Mouse (Mus musculus): Measurements from ENCODE around the gene Ptpra. TPM values are rescaled to one million over a fixed set of nuclear protein-coding genes. Genes with fewer than 3 reads are reported as not detected.
"Not testable (repeated sequence)": the region's sequence is repeated elsewhere in the genome, so short reads cannot be mapped to it uniquely, and the experiment has no call there.

Ptpra gene
- polyA plus RNA-seq, 1 experiment from 2014 or later, result 70.5 TPM

GRCm38 (mm10) chr2:130521927-130522326, 71.8 kb downstream of the Ptpra start:
- Histone ChIP-seq H3K9ac (ENCODE audit: low read length) (no peak overlapping the region), H3K36me3 (ENCODE audit: control insufficient read depth, insufficient read depth) (peaks cover 30% of the 10 kb centered on the region), H3K27ac (ENCODE audit: low read length) (no peak overlapping the region), H3K27me3 (ENCODE audit: control insufficient read depth, insufficient read depth, low read length) (no peaks in the 10 kb centered on the region), H3K9me3 (replicated peaks; ENCODE audit: control insufficient read depth, low read length) (no peaks in the 10 kb centered on the region), H3K4me3 (ENCODE audit: low read length) (no peak overlapping the region), H3K4me1 (ENCODE audit: control insufficient read depth, insufficient read depth, low read length) (no peaks in the 10 kb centered on the region), H3K4me2 (ENCODE audit: low read depth, low read length) (no peak overlapping the region)
- ATAC-seq (replicated peaks; ENCODE audit: extremely low read depth, insufficient read depth, low FRiP score), result no peak
- 97% methylated on average over 2 of the region's 2 CpGs for WGBS

GRCm38 (mm10) chr2:130525480-130525879, 75.4 kb downstream of the Ptpra start:
- 92% methylated on average over 3 of the region's 4 CpGs for WGBS
- H3K4me1 ChIP-seq (ENCODE audit: control insufficient read depth, insufficient read depth, low read length); H3K27me3 ChIP-seq (ENCODE audit: control insufficient read depth, insufficient read depth, low read length); H3K9ac ChIP-seq (ENCODE audit: low read length); H3K4me3 ChIP-seq (ENCODE audit: low read length); H3K27ac ChIP-seq (ENCODE audit: low read length); ATAC-seq (replicated peaks; ENCODE audit: extremely low read depth, insufficient read depth, low FRiP score); H3K9me3 ChIP-seq (replicated peaks; ENCODE audit: control insufficient read depth, low read length); H3K4me2 ChIP-seq (ENCODE audit: low read depth, low read length): not testable (repeated sequence)
- peaks cover 22% of the 10 kb centered on the region; the same call in 1 of the 2 replicates for H3K36me3 ChIP-seq (ENCODE audit: control insufficient read depth, insufficient read depth)

- 85% methylated on average over 6 of the region's 6 CpGs for WGBS
- peaks cover 18% of the 10 kb centered on the region; the same call in 1 of the 2 replicates for H3K36me3 ChIP-seq (ENCODE audit: control insufficient read depth, insufficient read depth)
- no peaks in the 10 kb centered on the region for H3K9me3 ChIP-seq (replicated peaks; ENCODE audit: control insufficient read depth, low read length)
- no peak overlapping the region for H3K27ac ChIP-seq (ENCODE audit: low read length)
- H3K4me3 ChIP-seq (ENCODE audit: low read length), result no peak overlapping the region
- no peaks in the 10 kb centered on the region for H3K27me3 ChIP-seq (ENCODE audit: control insufficient read depth, insufficient read depth, low read length)
- ATAC-seq (replicated peaks; ENCODE audit: extremely low read depth, insufficient read depth, low FRiP score), result no peak
- no peak overlapping the region for H3K9ac ChIP-seq (ENCODE audit: low read length)
- H3K4me1 ChIP-seq (ENCODE audit: control insufficient read depth, insufficient read depth, low read length), result 0 out of 2 replicates have a peak, but pooled peaks cover 4% of the 10 kb centered on the region
- no peak overlapping the region for H3K4me2 ChIP-seq (ENCODE audit: low read depth, low read length)
Measured at GRCm38 (mm10) chr2:130528457-130528856, 78.4 kb downstream of the Ptpra start.

GRCm38 (mm10) chr2:130529290-130529689, 79.2 kb downstream of the Ptpra start:
- no peaks in the 10 kb centered on the region for H3K27me3 ChIP-seq (ENCODE audit: control insufficient read depth, insufficient read depth, low read length)
- no peak overlapping the region for H3K27ac ChIP-seq (ENCODE audit: low read length)
- no peak overlapping the region for H3K4me2 ChIP-seq (ENCODE audit: low read depth, low read length)
- H3K4me1 ChIP-seq (ENCODE audit: control insufficient read depth, insufficient read depth, low read length), result 0 out of 2 replicates have a peak, but pooled peaks cover 4% of the 10 kb centered on the region
- no peak overlapping the region for H3K4me3 ChIP-seq (ENCODE audit: low read length)
- no peak overlapping the region for H3K9ac ChIP-seq (ENCODE audit: low read length)
- ATAC-seq (replicated peaks; ENCODE audit: extremely low read depth, insufficient read depth, low FRiP score), result no peak
- H3K9me3 ChIP-seq (replicated peaks; ENCODE audit: control insufficient read depth, low read length), result no peaks in the 10 kb centered on the region
- peaks cover 18% of the 10 kb centered on the region; the same call in 1 of the 2 replicates for H3K36me3 ChIP-seq (ENCODE audit: control insufficient read depth, insufficient read depth)
- 81% methylated on average over 2 of the region's 2 CpGs for WGBS

- ATAC-seq (replicated peaks; ENCODE audit: extremely low read depth, insufficient read depth, low FRiP score), result no peak
- peaks cover 21% of the 10 kb centered on the region for H3K36me3 ChIP-seq (ENCODE audit: control insufficient read depth, insufficient read depth)
- no peak overlapping the region for H3K27ac ChIP-seq (ENCODE audit: low read length)
- H3K9me3 ChIP-seq (replicated peaks; ENCODE audit: control insufficient read depth, low read length), result no peaks in the 10 kb centered on the region
- H3K4me2 ChIP-seq (ENCODE audit: low read depth, low read length), result no peak overlapping the region
- no peaks in the 10 kb centered on the region for H3K27me3 ChIP-seq (ENCODE audit: control insufficient read depth, insufficient read depth, low read length)
- no peak overlapping the region for H3K4me3 ChIP-seq (ENCODE audit: low read length)
- H3K4me1 ChIP-seq (ENCODE audit: control insufficient read depth, insufficient read depth, low read length), result 0 out of 2 replicates have a peak, but pooled peaks cover 4% of the 10 kb centered on the region
- WGBS, result 79% methylated on average over 7 of the region's 7 CpGs
- no peak overlapping the region for H3K9ac ChIP-seq (ENCODE audit: low read length)
Measured at GRCm38 (mm10) chr2:130529925-130530324, 79.8 kb downstream of the Ptpra start.

- Histone ChIP-seq H3K4me1 (ENCODE audit: control insufficient read depth, insufficient read depth, low read length) (0 out of 2 replicates have a peak, but pooled peaks cover 4% of the 10 kb centered on the region), H3K9ac (ENCODE audit: low read length) (no peak overlapping the region), H3K4me3 (ENCODE audit: low read length) (no peak overlapping the region), H3K9me3 (replicated peaks; ENCODE audit: control insufficient read depth, low read length) (no peaks in the 10 kb centered on the region), H3K4me2 (ENCODE audit: low read depth, low read length) (no peak overlapping the region), H3K36me3 (ENCODE audit: control insufficient read depth, insufficient read depth) (peaks cover 21% of the 10 kb centered on the region), H3K27ac (ENCODE audit: low read length) (no peak overlapping the region), H3K27me3 (ENCODE audit: control insufficient read depth, insufficient read depth, low read length) (no peaks in the 10 kb centered on the region)
- ATAC-seq (replicated peaks; ENCODE audit: extremely low read depth, insufficient read depth, low FRiP score), result no peak
- 75% methylated on average over 2 of the region's 2 CpGs for WGBS
Measured at GRCm38 (mm10) chr2:130532201-130532600, 82.1 kb downstream of the Ptpra start.

- Histone ChIP-seq H3K4me2 (ENCODE audit: low read depth, low read length) (no peak overlapping the region), H3K36me3 (ENCODE audit: control insufficient read depth, insufficient read depth) (peaks cover 23% of the 10 kb centered on the region), H3K4me3 (ENCODE audit: low read length) (no peak overlapping the region), H3K27me3 (ENCODE audit: control insufficient read depth, insufficient read depth, low read length) (no peaks in the 10 kb centered on the region), H3K9me3 (replicated peaks; ENCODE audit: control insufficient read depth, low read length) (no peaks in the 10 kb centered on the region), H3K27ac (ENCODE audit: low read length) (no peak overlapping the region), H3K4me1 (ENCODE audit: control insufficient read depth, insufficient read depth, low read length) (no peaks in the 10 kb centered on the region), H3K9ac (ENCODE audit: low read length) (no peak overlapping the region)
- 85% methylated on average over 6 of the region's 6 CpGs for WGBS
- ATAC-seq (replicated peaks; ENCODE audit: extremely low read depth, insufficient read depth, low FRiP score), result no peak
Measured at GRCm38 (mm10) chr2:130535017-130535416, 84.9 kb downstream of the Ptpra start.

- H3K27me3 ChIP-seq (ENCODE audit: control insufficient read depth, insufficient read depth, low read length), result no peaks in the 10 kb centered on the region
- no peak for ATAC-seq (replicated peaks; ENCODE audit: extremely low read depth, insufficient read depth, low FRiP score)
- H3K9ac ChIP-seq (ENCODE audit: low read length), result no peak overlapping the region
- 73% methylated on average over 3 of the region's 3 CpGs for WGBS
- H3K4me1 ChIP-seq (ENCODE audit: control insufficient read depth, insufficient read depth, low read length), result no peaks in the 10 kb centered on the region
- H3K27ac ChIP-seq (ENCODE audit: low read length), result no peak overlapping the region
- H3K4me3 ChIP-seq (ENCODE audit: low read length), result no peak overlapping the region
- peaks cover 30% of the 10 kb centered on the region for H3K36me3 ChIP-seq (ENCODE audit: control insufficient read depth, insufficient read depth)
- no peaks in the 10 kb centered on the region for H3K9me3 ChIP-seq (replicated peaks; ENCODE audit: control insufficient read depth, low read length)
- H3K4me2 ChIP-seq (ENCODE audit: low read depth, low read length), result no peak overlapping the region
Measured at GRCm38 (mm10) chr2:130536890-130537289, 86.8 kb downstream of the Ptpra start.

- no peak for ATAC-seq (replicated peaks; ENCODE audit: extremely low read depth, insufficient read depth, low FRiP score)
- Histone ChIP-seq H3K9me3 (replicated peaks; ENCODE audit: control insufficient read depth, low read length) (no peaks in the 10 kb centered on the region), H3K4me2 (ENCODE audit: low read depth, low read length) (no peak overlapping the region), H3K4me3 (ENCODE audit: low read length) (no peak overlapping the region), H3K27ac (ENCODE audit: low read length) (no peak overlapping the region; the same call in 1 of the 2 replicates), H3K27me3 (ENCODE audit: control insufficient read depth, insufficient read depth, low read length) (no peaks in the 10 kb centered on the region), H3K36me3 (ENCODE audit: control insufficient read depth, insufficient read depth) (peaks cover 40% of the 10 kb centered on the region), H3K4me1 (ENCODE audit: control insufficient read depth, insufficient read depth, low read length) (no peaks in the 10 kb centered on the region), H3K9ac (ENCODE audit: low read length) (no peak overlapping the region)
- WGBS, result 85% methylated on average over 8 of the region's 8 CpGs
Measured at GRCm38 (mm10) chr2:130538876-130539546, 88.9 kb downstream of the Ptpra start.
